ENCODE assay signal across 1 mouse cellular context in the genomic region with DNA sequence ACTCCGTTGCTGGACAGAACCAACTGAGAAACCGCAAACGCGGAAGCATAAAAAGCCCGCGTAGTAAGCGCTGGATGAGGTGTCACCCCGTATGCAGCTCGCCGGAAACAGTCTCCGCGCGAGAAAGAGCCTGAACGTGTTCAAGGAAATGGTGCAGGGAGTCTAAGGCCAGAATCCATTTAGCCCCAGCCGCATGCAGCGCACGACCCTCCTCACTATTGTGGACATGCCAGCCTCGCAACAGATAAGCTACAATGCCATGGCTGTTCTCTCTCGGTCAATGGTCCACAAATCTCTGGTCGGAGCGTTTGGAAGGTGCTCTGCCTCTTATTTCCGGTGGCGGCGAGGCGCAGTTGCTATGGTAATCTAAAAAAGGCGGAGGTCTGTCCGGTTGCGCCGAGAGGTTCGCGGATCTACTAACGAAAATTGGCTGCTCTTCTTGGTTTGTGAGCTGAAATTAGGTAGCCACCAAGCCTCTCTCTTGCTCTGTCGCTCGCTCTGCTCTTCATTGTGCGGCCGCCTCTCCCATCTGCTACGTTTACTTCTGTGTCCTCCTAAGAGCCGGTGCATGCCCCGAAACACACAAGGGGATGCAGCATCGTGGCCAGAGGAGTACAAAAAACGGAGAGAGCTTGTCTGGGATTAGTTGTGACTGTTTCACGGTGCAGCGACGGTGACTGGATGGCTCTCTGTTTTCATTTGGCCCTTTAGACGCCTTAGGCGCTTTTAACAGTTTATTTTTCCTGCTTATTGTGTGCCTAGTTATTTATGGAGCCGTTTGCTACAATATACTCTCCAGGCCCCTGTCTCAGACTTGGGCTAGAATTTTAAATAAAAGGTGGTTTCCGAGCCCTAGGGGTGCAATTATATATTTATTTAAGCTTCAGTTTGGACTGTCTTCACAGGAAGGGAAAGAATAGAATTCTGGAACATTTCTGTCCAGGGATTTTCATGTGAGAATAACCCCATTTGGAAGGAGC.
TF ChIP-seq lines count a peak whose summit lies in the region.

A gene (plus strand): TSS at position 105 of the 980 bp plus-strand sequence.

TF ChIP-seq in CH12.LX, 34 proteins besides CTCF, POLR2A, EP300 and RAD21 (continued from another document):
- TF ChIP-seq KAT2A (IDR thresholded peaks at IDR 0.05; ENCODE audit: insufficient replicate concordance, low read length) (peak; percentile 77; the same call in 1 of the 2 replicates), TCF12 (IDR thresholded peaks at IDR 0.05; ENCODE audit: low read depth, low read length) (peak; percentile 65), USF1 (IDR thresholded peaks at IDR 0.05; ENCODE audit: low read depth, low read length) (no peak), RCOR1 (conservative IDR thresholded peaks at IDR 0.05; ENCODE audit: low read depth, low read length) (no peak), POLR2AphosphoS2 (IDR thresholded peaks at IDR 0.05; ENCODE audit: low read depth, low read length) (peak; percentile 33; the same call in 1 of the 2 replicates), SMC3 (IDR thresholded peaks at IDR 0.05; ENCODE audit: low read depth, low read length) (no peak), ZKSCAN1 (IDR thresholded peaks at IDR 0.05; ENCODE audit: borderline replicate concordance, low read depth, low read length) (no peak), NRF1 (IDR thresholded peaks at IDR 0.05; ENCODE audit: low read depth, low read length) (0 out of 2 replicates have a peak, but pooled peaks have one; percentile 39), E2F4 (IDR thresholded peaks at IDR 0.05; ENCODE audit: insufficient replicate concordance, low read depth, low read length) (peak; percentile 95), USF2 (conservative IDR thresholded peaks at IDR 0.05; ENCODE audit: low read depth, low read length) (no peak), ETS1 (conservative IDR thresholded peaks at IDR 0.05; ENCODE audit: low read depth, low read length) (no peak; the same call in 1 of the 2 replicates), ZNF384 (IDR thresholded peaks at IDR 0.05; ENCODE audit: low read depth, low read length) (no peak), BHLHE40 (IDR thresholded peaks at IDR 0.05; ENCODE audit: low read depth, low read length) (no peak), MYC (IDR thresholded peaks at IDR 0.05; ENCODE audit: low read depth, low read length) (peak; percentile 52; the same call in 1 of the 2 replicates), ELF1 (IDR thresholded peaks at IDR 0.05; ENCODE audit: low read depth, low read length) (peak; percentile 87), MEF2A (IDR thresholded peaks at IDR 0.05; ENCODE audit: borderline replicate concordance, low read depth, low read length) (peak; percentile 68), GABPA (IDR thresholded peaks at IDR 0.05; ENCODE audit: insufficient replicate concordance, low read depth, low read length) (no peak), TBP (conservative IDR thresholded peaks at IDR 0.05; ENCODE audit: low read depth, low read length) (peak; percentile 68; the same call in 1 of the 2 replicates), JUN (IDR thresholded peaks at IDR 0.05; ENCODE audit: insufficient read depth, low read depth, low read length) (no peak), MAZ (IDR thresholded peaks at IDR 0.05; ENCODE audit: low read depth, low read length) (no peak; the same call in 1 of the 2 replicates), ZC3H11A (IDR thresholded peaks at IDR 0.05; ENCODE audit: low read depth, low read length) (no peak), NELFE (IDR thresholded peaks at IDR 0.05; ENCODE audit: low read depth, low read length) (peak; percentile 78), HCFC1 (IDR thresholded peaks at IDR 0.05; ENCODE audit: low read depth, low read length) (peak; percentile 84), MXI1 (IDR thresholded peaks at IDR 0.05; ENCODE audit: low read depth, low read length) (peak; percentile 90)
